Mouse (Mus musculus) heart, embryonic 11.5 days (tissue): ENCODE results near the gene Fat2. TPM values are rescaled to one million over a fixed set of nuclear protein-coding genes. Genes with fewer than 3 reads are reported as not detected.

Experiments used
- ATAC-seq: fragments of 200-750 bp; cut with Nextera tagmentation; replicated peaks from 2 replicates; pipeline ENCODE4 v1.8.0; 2017; ENCODE audit warnings: moderate library complexity; ENCODE audit not compliant: insufficient number of reproducible peaks, low FRiP score, low TSS enrichment
- H3K27ac ChIP-seq: fragments of 300-500 bp; sonication (generic); 2 replicates; pipeline ENCODE4 v1.5.1; 2014; ENCODE audit warnings: mild to moderate bottlenecking, low read depth, low read length
- H3K27me3 ChIP-seq: fragments of 300-500 bp; sonication (generic); 2 replicates; pipeline ENCODE4 v1.6.1; 2014; ENCODE audit warnings: mild to moderate bottlenecking, low read length, mixed read lengths; ENCODE audit not compliant: control insufficient read depth, insufficient read depth
- H3K36me3 ChIP-seq: fragments of 300-500 bp; sonication (generic); 2 replicates; pipeline ENCODE4 v1.6.1; 2014; ENCODE audit warnings: mild to moderate bottlenecking, low read length, moderate library complexity, mixed read lengths; ENCODE audit not compliant: control insufficient read depth, insufficient read depth
- H3K4me1 ChIP-seq: fragments of 300-500 bp; sonication (generic); 2 replicates; pipeline ENCODE4 v1.6.1; 2014; ENCODE audit warnings: low read length; ENCODE audit not compliant: control insufficient read depth, insufficient read depth
- H3K4me2 ChIP-seq: fragments of 300-500 bp; sonication (generic); 2 replicates; pipeline ENCODE4 v1.6.1; 2014; ENCODE audit warnings: mild to moderate bottlenecking, moderate library complexity
- H3K4me3 ChIP-seq: fragments of 300-500 bp; sonication (generic); 2 replicates; pipeline ENCODE4 v1.5.1; 2014; ENCODE audit warnings: low read depth, low read length
- H3K9ac ChIP-seq: fragments of 300-500 bp; sonication (generic); 2 replicates; pipeline ENCODE4 v1.6.1; 2014; ENCODE audit warnings: mild to moderate bottlenecking, low read depth, low read length, moderate library complexity
- H3K9me3 ChIP-seq: fragments of 300-500 bp; sonication (generic); replicated peaks from 2 replicates; pipeline ENCODE4 v1.6.1; 2016; ENCODE audit warnings: low read length; ENCODE audit not compliant: control insufficient read depth
- WGBS: fragments of 180-500 bp; shearing (Covaris S2); extraction: QIAGEN DNeasy Blood & Tissue Kit; methylation state at CpG from one replicate; pipeline ENCODE4 v1.1.7; 2014; ENCODE audit not compliant: insufficient replicate concordance; 5-methylcytosine and 5-hydroxymethylcytosine counted together
- polyA plus RNA-seq: library from polyadenylated mRNA; unstranded; fragments of >200 nt; fragmentation: Nextera tagmentation; extraction: Ambion mirVana; gene quantifications from 2 replicates; pipeline ENCODE4 v1.2.1, GENCODE M21; 2014

Fat2 gene
- polyA plus RNA-seq, 1 experiment from 2014 or later, result not detected

- WGBS, result 61% methylated on average over 4 of the region's 4 CpGs
- Histone ChIP-seq H3K27me3 (peaks cover 3% of the 10 kb centered on the region; the same call in 1 of the 2 replicates), H3K4me3 (no peak overlapping the region), H3K36me3 (no peaks in the 10 kb centered on the region), H3K9ac (no peak overlapping the region), H3K27ac (no peak overlapping the region), H3K4me2 (no peak overlapping the region), H3K4me1 (peaks cover 12% of the 10 kb centered on the region), H3K9me3 (no peaks in the 10 kb centered on the region)
- ATAC-seq, result no peak
Measured at GRCm38 (mm10) chr11:55368388-55369092, 32.2 kb upstream of the Fat2 start.

GRCm38 (mm10) chr11:55367783-55368182 lies 31.4 kb upstream of the Fat2 start:
- Histone ChIP-seq H3K27me3 (peaks cover 3% of the 10 kb centered on the region; the same call in 1 of the 2 replicates), H3K4me1 (peaks cover 12% of the 10 kb centered on the region), H3K27ac (no peak overlapping the region), H3K9me3 (no peaks in the 10 kb centered on the region), H3K4me3 (no peak overlapping the region), H3K9ac (no peak overlapping the region), H3K36me3 (no peaks in the 10 kb centered on the region), H3K4me2 (no peak overlapping the region)
- WGBS, result 75% methylated on average over 10 of the region's 10 CpGs
- no peak for ATAC-seq

- Histone ChIP-seq H3K4me3 (no peak overlapping the region), H3K9me3 (no peaks in the 10 kb centered on the region), H3K4me1 (peaks cover 12% of the 10 kb centered on the region), H3K36me3 (no peaks in the 10 kb centered on the region), H3K27me3 (peaks cover 3% of the 10 kb centered on the region; the same call in 1 of the 2 replicates), H3K9ac (no peak overlapping the region), H3K27ac (no peak overlapping the region), H3K4me2 (no peak overlapping the region)
- 84% methylated on average over 5 of the region's 5 CpGs for WGBS
- ATAC-seq, result no peak
Measured at GRCm38 (mm10) chr11:55365840-55366239, 29.5 kb upstream of the Fat2 start.

GRCm38 (mm10) chr11:55365242-55365641 lies 28.9 kb upstream of the Fat2 start:
- no peak overlapping the region for H3K4me3 ChIP-seq
- H3K27ac ChIP-seq, result no peak overlapping the region
- WGBS, result 63% methylated on average over 4 of the region's 4 CpGs
- H3K9me3 ChIP-seq, result no peaks in the 10 kb centered on the region
- ATAC-seq, result no peak
- H3K4me1 ChIP-seq, result peaks cover 12% of the 10 kb centered on the region
- H3K9ac ChIP-seq, result no peak overlapping the region
- peaks cover 3% of the 10 kb centered on the region; the same call in 1 of the 2 replicates for H3K27me3 ChIP-seq
- no peak overlapping the region for H3K4me2 ChIP-seq
- no peaks in the 10 kb centered on the region for H3K36me3 ChIP-seq

GRCm38 (mm10) chr11:55364662-55365061 lies 28.3 kb upstream of the Fat2 start:
- WGBS, result 81% methylated on average over 3 of the region's 3 CpGs
- H3K9ac ChIP-seq, result no peak overlapping the region
- no peaks in the 10 kb centered on the region for H3K36me3 ChIP-seq
- no peak overlapping the region for H3K27ac ChIP-seq
- no peak overlapping the region for H3K4me3 ChIP-seq
- H3K27me3 ChIP-seq, result peaks cover 3% of the 10 kb centered on the region; the same call in 1 of the 2 replicates
- no peak overlapping the region for H3K4me2 ChIP-seq
- no peak for ATAC-seq
- no peaks in the 10 kb centered on the region for H3K9me3 ChIP-seq
- peaks cover 12% of the 10 kb centered on the region for H3K4me1 ChIP-seq

- Histone ChIP-seq H3K9ac (no peak overlapping the region), H3K4me1 (no peaks in the 10 kb centered on the region), H3K27me3 (no peaks in the 10 kb centered on the region), H3K9me3 (no peaks in the 10 kb centered on the region), H3K27ac (no peak overlapping the region), H3K4me2 (no peak overlapping the region), H3K36me3 (no peaks in the 10 kb centered on the region), H3K4me3 (no peak overlapping the region)
- 69% methylated on average over 15 of the region's 15 CpGs for WGBS
- no peak for ATAC-seq
Measured at GRCm38 (mm10) chr11:55358094-55358783, 21.9 kb upstream of the Fat2 start.

GRCm38 (mm10) chr11:55356846-55357245 lies 20.5 kb upstream of the Fat2 start:
- Histone ChIP-seq H3K9ac (no peak overlapping the region), H3K27ac (no peak overlapping the region), H3K4me2 (no peak overlapping the region), H3K4me1 (no peaks in the 10 kb centered on the region), H3K27me3 (no peaks in the 10 kb centered on the region), H3K9me3 (no peaks in the 10 kb centered on the region), H3K4me3 (no peak overlapping the region), H3K36me3 (no peaks in the 10 kb centered on the region)
- 94% methylated on average over 2 of the region's 2 CpGs for WGBS
- no peak for ATAC-seq

- Histone ChIP-seq H3K4me1 (no peaks in the 10 kb centered on the region), H3K4me3 (no peak overlapping the region), H3K4me2 (no peak overlapping the region), H3K27ac (no peak overlapping the region), H3K27me3 (no peaks in the 10 kb centered on the region; the same call in 1 of the 2 replicates), H3K9ac (no peak overlapping the region), H3K36me3 (no peaks in the 10 kb centered on the region), H3K9me3 (no peaks in the 10 kb centered on the region)
- ATAC-seq, result no peak
- WGBS, result 65% methylated on average over 11 of the region's 11 CpGs
Measured at GRCm38 (mm10) chr11:55341961-55342371, 5.6 kb upstream of the Fat2 start.
